9 mouse cellular contexts compared by ENCODE assay signal in genomic region chr16:27906036-27906435, GRCm38 (mm10).
"Had no signal": no experiment of that assay in that cellular context is flagged by ENCODE, and none has a peak within 500 bp of the region (broad histone marks: within the 10 kb centered on the region; RNA-seq: fewer than 3 reads in every experiment).

No protein-coding gene starts in this region.

- DNase-seq: liver, postnatal 0 days; lung, adult 2 months; lung, postnatal 14 days; lung, postnatal 36 days; right cerebral cortex, postnatal 25 days; right cerebral cortex, postnatal 4 days; thymus, adult 2 months; thymus, postnatal 25 days; thymus, postnatal 4 days had no signal
